Mouse (Mus musculus): ENCODE measurements around the gene Atf7ip. TPM values are rescaled to one million over a fixed set of nuclear protein-coding genes. Genes with fewer than 3 reads are reported as not detected.

Gene Atf7ip
- polyA plus RNA-seq, 1 experiment from 2014 or later: 38.0 TPM

DNA sequence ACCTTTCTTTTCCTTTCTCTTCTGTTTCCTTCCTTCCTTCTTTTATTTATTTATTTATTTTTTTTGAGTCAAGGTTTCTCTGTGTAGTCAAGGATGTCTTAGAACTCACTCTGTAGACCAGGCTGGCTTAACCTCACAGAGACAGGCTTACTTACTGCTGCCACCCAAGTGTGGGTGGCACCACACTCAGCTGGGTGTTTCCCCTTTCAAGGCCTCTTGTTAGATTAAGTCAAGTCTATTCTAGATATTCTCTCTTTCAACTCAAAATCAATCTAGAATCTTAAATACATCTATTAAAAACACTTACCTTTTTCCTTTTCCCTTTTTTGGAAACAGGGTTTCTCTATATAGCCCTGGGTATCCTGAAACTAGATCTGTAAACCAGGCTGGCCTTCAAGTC is 11.3 kb downstream of the Atf7ip start:
- H3K27me3 ChIP-seq (ENCODE audit: insufficient read depth, low read length): no peaks in the 10 kb centered on the region
- H3K4me3 ChIP-seq (ENCODE audit: low read length): no peak overlapping the region
- peaks cover 2% of the 10 kb centered on the region; the same call in 1 of the 2 replicates for H3K4me1 ChIP-seq (ENCODE audit: insufficient read depth, low read length)
- H3K27ac ChIP-seq (ENCODE audit: low read length): no peak overlapping the region
- H3K9me3 ChIP-seq (ENCODE audit: low read length): peaks cover 9% of the 10 kb centered on the region
- H3K9ac ChIP-seq (replicated peaks; ENCODE audit: low read length): no peak overlapping the region
- ATAC-seq (ENCODE audit: low FRiP score, low TSS enrichment): no peak
- no peak overlapping the region for H3K4me2 ChIP-seq (replicated peaks; ENCODE audit: low read depth, low read length)
- H3K36me3 ChIP-seq (ENCODE audit: insufficient read depth, low read length): peaks cover 4% of the 10 kb centered on the region; the same call in 1 of the 2 replicates

DNA sequence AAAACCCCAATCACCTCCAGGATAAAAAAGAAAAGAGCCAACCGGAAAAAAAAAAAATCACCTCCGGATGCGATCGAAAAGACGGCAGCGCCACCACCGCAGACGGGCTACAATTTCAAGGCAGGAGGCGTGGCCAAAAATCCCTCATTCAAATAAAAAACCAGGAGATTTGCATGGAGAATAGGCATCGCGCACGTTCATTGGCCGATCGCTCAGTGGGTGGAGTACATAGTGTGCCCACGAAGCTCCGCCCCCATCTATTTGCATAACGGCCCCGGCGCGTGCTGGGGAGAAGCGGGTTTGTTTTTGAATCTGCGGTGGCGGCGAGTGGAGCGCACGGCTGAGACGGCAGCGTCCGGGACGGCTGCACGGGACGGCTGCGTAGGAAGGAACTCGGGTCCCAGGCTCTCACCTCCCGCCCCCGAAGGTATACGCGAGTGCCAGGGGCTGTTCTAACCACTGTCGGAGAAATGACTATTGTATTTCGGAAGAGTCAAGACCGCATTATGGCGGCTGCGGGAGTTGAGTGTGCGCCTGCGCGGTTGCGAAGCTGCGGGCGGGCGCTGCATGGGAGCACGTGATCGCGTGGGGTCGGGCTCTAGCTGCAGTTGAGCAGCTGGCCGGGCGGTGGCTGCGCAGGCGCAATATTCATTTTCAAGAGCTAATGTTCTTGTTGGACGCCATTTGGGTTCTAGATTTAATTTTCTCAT is 12.7 kb downstream of the Atf7ip start:
- H3K27ac ChIP-seq (ENCODE audit: low read length): peak overlapping the region; percentile 99
- WGBS: under 1% methylated on average over 58 of the region's 59 CpGs
- peak overlapping the region; percentile 76 for H3K4me3 ChIP-seq (ENCODE audit: low read length)
- peaks cover 14% of the 10 kb centered on the region for H3K36me3 ChIP-seq (ENCODE audit: insufficient read depth, low read length)
- H3K27me3 ChIP-seq (ENCODE audit: insufficient read depth, low read length): no peaks in the 10 kb centered on the region
- H3K9ac ChIP-seq (replicated peaks; ENCODE audit: low read length): peak overlapping the region; percentile 85
- peaks cover 11% of the 10 kb centered on the region for H3K9me3 ChIP-seq (ENCODE audit: low read length)
- ATAC-seq (ENCODE audit: low FRiP score, low TSS enrichment): peak; percentile 98
- peak overlapping the region; percentile 51 for H3K4me2 ChIP-seq (replicated peaks; ENCODE audit: low read depth, low read length)
- H3K4me1 ChIP-seq (ENCODE audit: insufficient read depth, low read length): peaks cover 5% of the 10 kb centered on the region; the same call in 1 of the 2 replicates

DNA sequence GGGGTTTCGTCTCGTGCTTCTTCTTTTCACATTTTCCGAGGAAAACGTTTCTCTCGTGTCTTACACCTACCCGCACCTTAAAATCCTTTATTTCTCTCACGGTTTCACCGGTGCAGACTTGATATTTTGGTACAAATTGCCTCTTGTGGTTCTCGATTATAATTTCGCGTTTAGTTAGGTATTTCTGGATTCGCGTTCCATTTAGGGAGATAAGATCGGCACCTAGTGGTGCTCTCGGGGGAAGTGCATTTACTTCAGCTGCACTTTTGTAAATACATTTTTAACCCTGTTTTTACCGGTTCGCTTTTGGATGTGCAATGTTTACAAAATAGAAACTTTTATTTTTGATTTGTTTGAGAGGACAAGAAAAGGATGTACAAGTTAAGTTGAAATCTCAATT is 13.3 kb downstream of the Atf7ip start:
- no peak for ATAC-seq (ENCODE audit: low FRiP score, low TSS enrichment)
- peak overlapping the region; percentile 76 for H3K4me3 ChIP-seq (ENCODE audit: low read length)
- peaks cover 14% of the 10 kb centered on the region for H3K36me3 ChIP-seq (ENCODE audit: insufficient read depth, low read length)
- H3K4me2 ChIP-seq (replicated peaks; ENCODE audit: low read depth, low read length): peak overlapping the region; percentile 51
- H3K9me3 ChIP-seq (ENCODE audit: low read length): peaks cover 6% of the 10 kb centered on the region
- 2% methylated on average over 17 of the region's 17 CpGs for WGBS
- peak overlapping the region; percentile 99 for H3K27ac ChIP-seq (ENCODE audit: low read length)
- peak overlapping the region; percentile 85 for H3K9ac ChIP-seq (replicated peaks; ENCODE audit: low read length)
- H3K27me3 ChIP-seq (ENCODE audit: insufficient read depth, low read length): no peaks in the 10 kb centered on the region
- peaks cover 5% of the 10 kb centered on the region; the same call in 1 of the 2 replicates for H3K4me1 ChIP-seq (ENCODE audit: insufficient read depth, low read length)

DNA sequence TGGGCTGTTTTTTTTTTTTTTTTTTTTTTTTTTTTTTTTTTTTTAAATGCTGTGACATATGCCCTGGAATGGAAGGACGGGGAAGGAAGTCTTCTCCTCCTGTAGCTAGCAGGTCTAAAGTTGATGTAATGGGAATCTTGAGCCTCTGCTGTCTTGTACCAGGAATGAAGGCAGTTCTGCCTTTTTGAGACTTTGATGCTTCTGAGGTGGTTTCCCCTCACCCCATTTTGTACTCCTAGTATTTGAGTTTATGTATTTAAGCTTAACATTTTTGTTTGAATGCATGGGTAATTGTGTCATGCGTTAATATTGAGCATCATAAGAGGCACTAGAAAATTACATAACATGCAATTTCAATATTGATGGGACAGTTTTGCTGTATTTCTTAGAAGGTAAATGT is 14.4 kb downstream of the Atf7ip start:
- Histone ChIP-seq H3K4me3 (ENCODE audit: low read length) (peak overlapping the region; percentile 27; the same call in 1 of the 2 replicates), H3K4me2 (replicated peaks; ENCODE audit: low read depth, low read length) (peak overlapping the region; percentile 44), H3K27ac (ENCODE audit: low read length) (no peak overlapping the region), H3K4me1 (ENCODE audit: insufficient read depth, low read length) (peaks cover 7% of the 10 kb centered on the region; the same call in 1 of the 2 replicates), H3K9ac (replicated peaks; ENCODE audit: low read length) (no peak overlapping the region), H3K27me3 (ENCODE audit: insufficient read depth, low read length) (no peaks in the 10 kb centered on the region), H3K9me3 (ENCODE audit: low read length) (peaks cover 3% of the 10 kb centered on the region; the same call in 1 of the 2 replicates), H3K36me3 (ENCODE audit: insufficient read depth, low read length) (peaks cover 21% of the 10 kb centered on the region)
- 64% methylated on average over 2 of the region's 2 CpGs for WGBS
- ATAC-seq (ENCODE audit: low FRiP score, low TSS enrichment): no peak

DNA sequence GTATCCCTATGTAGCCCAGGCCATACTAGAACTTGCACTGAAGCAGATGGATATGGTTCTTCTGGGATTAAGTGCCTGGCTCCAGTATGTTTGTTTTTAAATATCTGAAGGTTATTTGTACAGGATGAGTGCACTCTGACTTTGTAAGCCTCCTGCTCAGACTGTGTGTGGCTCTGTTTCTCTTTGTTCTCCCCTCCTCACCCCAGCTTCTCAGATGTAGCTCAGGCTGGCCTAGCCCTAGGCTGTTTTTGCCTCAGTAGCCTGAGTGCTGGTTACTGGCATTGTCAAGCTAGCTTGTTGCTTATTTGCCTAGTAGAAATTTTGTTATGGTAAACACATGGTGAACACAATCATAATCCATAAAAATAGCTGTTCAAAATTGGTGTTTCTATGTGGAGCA is 15.7 kb downstream of the Atf7ip start:
- H3K4me1 ChIP-seq (ENCODE audit: insufficient read depth, low read length): peaks cover 7% of the 10 kb centered on the region; the same call in 1 of the 2 replicates
- H3K4me2 ChIP-seq (replicated peaks; ENCODE audit: low read depth, low read length): no peak overlapping the region
- H3K27me3 ChIP-seq (ENCODE audit: insufficient read depth, low read length): no peaks in the 10 kb centered on the region
- 0 out of 2 replicates have a peak overlapping the region, but pooled peaks have one; percentile 25 for H3K27ac ChIP-seq (ENCODE audit: low read length)
- no peak for ATAC-seq (ENCODE audit: low FRiP score, low TSS enrichment)
- no peak overlapping the region for H3K4me3 ChIP-seq (ENCODE audit: low read length)
- no peak overlapping the region for H3K9ac ChIP-seq (replicated peaks; ENCODE audit: low read length)
- H3K36me3 ChIP-seq (ENCODE audit: insufficient read depth, low read length): peaks cover 30% of the 10 kb centered on the region
- H3K9me3 ChIP-seq (ENCODE audit: low read length): peaks cover 11% of the 10 kb centered on the region

DNA sequence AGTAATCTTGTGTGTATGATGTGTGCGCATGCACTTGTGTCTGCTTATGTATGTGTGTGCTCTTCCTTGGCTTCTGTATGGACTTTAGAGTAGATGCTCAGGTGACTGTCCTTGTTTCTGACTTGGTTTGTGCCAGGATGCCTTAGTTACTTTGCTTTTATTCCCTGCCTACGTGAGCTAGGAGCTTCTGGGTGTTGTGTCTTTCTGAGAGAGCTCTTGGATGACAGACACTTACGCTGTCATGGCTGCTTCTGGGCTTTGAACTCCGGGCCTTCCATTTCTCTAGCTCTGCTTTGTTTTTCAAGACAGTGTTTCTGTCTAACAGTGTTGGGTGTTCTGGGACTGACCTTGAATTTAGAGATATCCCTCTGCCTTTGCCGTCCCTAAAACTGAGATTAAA is 16.7 kb downstream of the Atf7ip start:
- peaks cover 11% of the 10 kb centered on the region for H3K9me3 ChIP-seq (ENCODE audit: low read length)
- peak overlapping the region; percentile 36; the same call in 1 of the 2 replicates for H3K27ac ChIP-seq (ENCODE audit: low read length)
- WGBS: 94% methylated on average over 5 of the region's 5 CpGs
- H3K36me3 ChIP-seq (ENCODE audit: insufficient read depth, low read length): peaks cover 32% of the 10 kb centered on the region
- ATAC-seq (ENCODE audit: low FRiP score, low TSS enrichment): no peak
- H3K27me3 ChIP-seq (ENCODE audit: insufficient read depth, low read length): no peaks in the 10 kb centered on the region
- H3K9ac ChIP-seq (replicated peaks; ENCODE audit: low read length): no peak overlapping the region
- peaks cover 7% of the 10 kb centered on the region; the same call in 1 of the 2 replicates for H3K4me1 ChIP-seq (ENCODE audit: insufficient read depth, low read length)
- H3K4me3 ChIP-seq (ENCODE audit: low read length): no peak overlapping the region
- no peak overlapping the region for H3K4me2 ChIP-seq (replicated peaks; ENCODE audit: low read depth, low read length)

DNA sequence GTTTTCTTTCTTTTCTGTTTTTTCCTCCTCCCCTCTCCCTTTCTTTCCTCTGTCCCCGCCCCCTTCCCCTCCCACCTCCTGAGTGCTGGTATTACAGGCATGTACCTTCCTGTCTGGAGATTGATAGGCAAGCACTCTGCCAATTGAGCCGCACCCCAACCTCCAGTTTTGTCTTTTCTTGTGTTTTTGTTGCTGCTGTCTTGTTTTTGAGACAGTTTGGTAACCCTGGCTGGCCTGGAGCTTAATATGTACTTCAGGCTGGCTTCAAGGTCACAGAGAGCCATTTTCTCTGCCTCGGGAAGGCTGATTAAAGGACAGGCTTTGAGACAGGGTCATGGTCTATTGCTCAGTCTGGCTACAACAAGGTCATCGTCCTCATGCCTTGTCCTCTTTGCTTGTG is 18.8 kb downstream of the Atf7ip start:
- Histone ChIP-seq H3K27me3 (ENCODE audit: insufficient read depth, low read length) (no peaks in the 10 kb centered on the region), H3K9me3 (ENCODE audit: low read length) (peaks cover 11% of the 10 kb centered on the region), H3K4me1 (ENCODE audit: insufficient read depth, low read length) (peaks cover 10% of the 10 kb centered on the region; the same call in 1 of the 2 replicates), H3K4me3 (ENCODE audit: low read length) (no peak overlapping the region), H3K36me3 (ENCODE audit: insufficient read depth, low read length) (peaks cover 32% of the 10 kb centered on the region), H3K27ac (ENCODE audit: low read length) (peak overlapping the region; percentile 64), H3K9ac (replicated peaks; ENCODE audit: low read length) (no peak overlapping the region), H3K4me2 (replicated peaks; ENCODE audit: low read depth, low read length) (no peak overlapping the region)
- WGBS: 70% methylated on average over 4 of the region's 4 CpGs
- ATAC-seq (ENCODE audit: low FRiP score, low TSS enrichment): no peak

DNA sequence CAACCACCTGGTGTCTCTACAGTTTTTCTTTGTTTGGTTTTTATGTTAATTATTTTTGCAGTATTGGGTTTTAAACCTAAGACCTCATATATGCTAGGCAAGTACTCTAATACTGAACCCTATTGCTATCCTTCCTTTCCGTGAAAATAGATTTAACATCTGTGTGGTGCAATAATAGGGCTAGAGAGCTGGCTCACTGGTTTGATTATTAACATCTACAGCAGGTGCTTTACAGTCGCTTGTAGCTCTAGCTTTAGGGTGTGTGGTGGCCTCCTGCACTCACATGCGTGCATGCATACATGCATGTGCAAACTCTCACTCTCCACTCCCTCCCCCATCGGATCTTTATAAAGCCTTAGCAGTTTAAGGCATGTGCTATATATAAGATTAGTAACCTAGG is 19.6 kb downstream of the Atf7ip start:
- 79% methylated on average over 4 of the region's 4 CpGs for WGBS

DNA sequence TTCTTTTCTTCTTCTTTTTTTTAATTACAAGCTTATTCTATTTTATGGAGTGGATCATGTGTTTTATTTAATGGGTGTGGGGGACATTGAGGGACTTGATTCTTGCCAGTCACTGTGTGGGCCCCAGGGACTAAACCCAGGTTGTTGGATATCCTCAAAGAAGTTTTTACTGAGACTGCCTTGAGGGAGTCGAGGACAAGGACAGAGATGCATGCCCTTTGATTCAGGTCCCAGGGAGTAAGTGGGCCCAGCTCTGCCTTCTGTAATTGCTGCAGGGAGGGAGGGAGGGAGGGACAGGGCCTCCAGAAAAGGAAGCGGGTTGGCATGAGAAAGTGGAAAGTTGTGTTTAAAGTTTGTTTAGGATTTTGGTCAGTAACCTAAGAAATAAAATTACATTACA is 23.2 kb downstream of the Atf7ip start:
- H3K4me3 ChIP-seq (ENCODE audit: low read length): no peak overlapping the region
- peaks cover 8% of the 10 kb centered on the region; the same call in 1 of the 2 replicates for H3K9me3 ChIP-seq (ENCODE audit: low read length)
- H3K27me3 ChIP-seq (ENCODE audit: insufficient read depth, low read length): no peaks in the 10 kb centered on the region
- H3K36me3 ChIP-seq (ENCODE audit: insufficient read depth, low read length): peaks cover 18% of the 10 kb centered on the region
- no peak overlapping the region for H3K9ac ChIP-seq (replicated peaks; ENCODE audit: low read length)
- no peak overlapping the region for H3K27ac ChIP-seq (ENCODE audit: low read length)
- H3K4me1 ChIP-seq (ENCODE audit: insufficient read depth, low read length): peaks cover 19% of the 10 kb centered on the region
- no peak for ATAC-seq (ENCODE audit: low FRiP score, low TSS enrichment)
- H3K4me2 ChIP-seq (replicated peaks; ENCODE audit: low read depth, low read length): no peak overlapping the region
- WGBS: 43% methylated on average over 2 of the region's 2 CpGs

More for the DNA sequence above, 19.6 kb downstream of the Atf7ip start:
- Histone ChIP-seq H3K4me2 (replicated peaks; ENCODE audit: low read depth, low read length) (no peak overlapping the region), H3K9me3 (ENCODE audit: low read length) (peaks cover 11% of the 10 kb centered on the region), H3K9ac (replicated peaks; ENCODE audit: low read length) (no peak overlapping the region), H3K27ac (ENCODE audit: low read length) (no peak overlapping the region), H3K27me3 (ENCODE audit: insufficient read depth, low read length) (no peaks in the 10 kb centered on the region), H3K4me1 (ENCODE audit: insufficient read depth, low read length) (peaks cover 13% of the 10 kb centered on the region; the same call in 1 of the 2 replicates), H3K36me3 (ENCODE audit: insufficient read depth, low read length) (peaks cover 32% of the 10 kb centered on the region), H3K4me3 (ENCODE audit: low read length) (no peak overlapping the region)
- ATAC-seq (ENCODE audit: low FRiP score, low TSS enrichment): no peak

DNA sequence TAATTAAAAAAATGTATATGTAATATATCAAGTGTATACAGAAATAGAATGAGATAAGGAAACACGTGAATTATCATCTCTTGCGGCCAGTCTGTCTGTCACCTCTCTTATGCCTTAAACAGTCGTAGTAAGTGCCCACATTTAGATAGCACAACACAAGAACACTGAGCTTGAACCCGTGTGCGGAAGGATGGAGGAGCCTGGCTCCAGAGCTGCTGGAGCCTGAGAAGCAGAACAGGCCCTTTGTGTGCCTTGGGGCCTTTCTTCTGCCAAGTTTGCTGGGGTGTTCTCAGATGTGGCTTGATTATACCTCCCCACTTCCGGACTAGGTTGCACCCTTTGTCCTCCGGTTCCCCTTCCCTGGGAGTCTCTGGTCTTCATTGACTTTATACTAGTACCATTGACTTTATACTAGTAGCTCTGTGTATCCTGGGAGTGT is 25.8 kb downstream of the Atf7ip start:
- peak overlapping the region; percentile 86 for H3K27ac ChIP-seq (ENCODE audit: low read length)
- WGBS: 59% methylated on average over 7 of the region's 7 CpGs
- H3K27me3 ChIP-seq (ENCODE audit: insufficient read depth, low read length): no peaks in the 10 kb centered on the region
- 0 out of 2 replicates have a peak overlapping the region, but pooled peaks have one; percentile 4 for H3K4me2 ChIP-seq (replicated peaks; ENCODE audit: low read depth, low read length)
- H3K9me3 ChIP-seq (ENCODE audit: low read length): no peaks in the 10 kb centered on the region
- ATAC-seq (ENCODE audit: low FRiP score, low TSS enrichment): peak; percentile 55; the same call in 1 of the 2 replicates
- no peak overlapping the region for H3K4me3 ChIP-seq (ENCODE audit: low read length)
- H3K36me3 ChIP-seq (ENCODE audit: insufficient read depth, low read length): 0 out of 2 replicates have a peak, but pooled peaks cover 2% of the 10 kb centered on the region
- 0 out of 2 replicates have a peak overlapping the region, but pooled peaks have one; percentile 36 for H3K9ac ChIP-seq (replicated peaks; ENCODE audit: low read length)
- peaks cover 31% of the 10 kb centered on the region for H3K4me1 ChIP-seq (ENCODE audit: insufficient read depth, low read length)
